15 mouse cellular contexts compared by ENCODE assay signal in the genomic region with DNA sequence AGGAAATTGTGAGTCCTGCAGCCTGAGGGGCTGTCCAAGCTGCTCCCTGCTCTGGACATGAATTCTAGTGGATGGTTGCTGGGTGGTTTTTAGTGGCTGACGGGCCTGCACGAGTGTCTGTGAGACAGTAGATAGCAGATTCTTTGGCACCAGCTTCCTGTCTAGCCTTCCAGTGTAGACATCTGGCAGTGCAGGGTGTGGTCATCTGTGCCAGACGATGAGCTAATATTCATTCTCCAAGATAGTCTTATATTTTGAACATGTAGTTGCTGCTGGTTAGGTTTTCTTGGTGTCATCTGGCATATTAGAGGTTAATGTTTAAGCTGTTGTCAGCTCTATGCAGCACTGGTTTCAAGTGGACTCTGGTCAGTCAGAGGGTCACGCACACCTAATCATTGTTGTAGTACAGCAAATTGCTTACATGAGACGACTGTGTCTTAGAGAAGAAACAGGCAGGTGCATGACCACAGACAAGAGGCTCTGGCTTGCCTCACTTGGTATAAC. TPM values are rescaled to one million over a fixed set of nuclear protein-coding genes. Genes with fewer than 3 reads are reported as not detected.
A peak's percentile ranks its signal among the peaks of the same experiment; 100 is the strongest.
DNase-seq lines count a peak whose midpoint lies in the region; ATAC-seq lines count a peak whose summit lies in the region.
"Had no signal": no experiment of that assay in that cellular context is flagged by ENCODE, and none has a peak within 500 bp of the region (broad histone marks: within the 10 kb centered on the region; RNA-seq: fewer than 3 reads in every experiment).

No protein-coding gene starts in this region.

- peak overlapping the region; percentile 76 for H3K27ac ChIP-seq in intestine, embryonic 16.5 days (ENCODE audit: low read length)
- H3K27ac ChIP-seq: embryonic facial prominence, embryonic 15.5 days; heart, embryonic 15.5 days had no signal

- intact Hi-C loops in heart, postnatal 10 days (cut with DNase I) = loop anchor here (5.0 kb wide), 1 partner anchor 77 kb away; a partner anchor contains a TSS
- intact Hi-C loops in heart, postnatal 25 days (cut with DNase I) = loop anchor here (5.0 kb wide), 1 partner anchor 72 kb away; no protein-coding TSS in a partner anchor
- intact Hi-C loops in left cerebral cortex, postnatal 25 days (cut with DNase I) = no loop called here

- ATAC-seq in intestine, embryonic 16.5 days = peak; percentile 81
- ATAC-seq: inflammation-experienced regulatory T-cells, adult 6 months had no signal

- peaks cover 43% of the 10 kb centered on the region for H3K4me1 ChIP-seq in intestine, embryonic 16.5 days (ENCODE audit: control insufficient read depth, insufficient read depth, low read length)

- no peak overlapping the region for H3K4me3 ChIP-seq in intestine, embryonic 16.5 days (ENCODE audit: low read length)
- H3K4me3 ChIP-seq: embryonic facial prominence, embryonic 15.5 days; heart, embryonic 15.5 days had no signal

- WGBS in intestine, embryonic 16.5 days = 61% methylated on average over 5 of the region's 5 CpGs

- no peaks in the 10 kb centered on the region for H3K27me3 ChIP-seq in intestine, embryonic 16.5 days (replicated peaks; ENCODE audit: control insufficient read depth, insufficient read depth, low read length)
- H3K27me3 ChIP-seq: embryonic facial prominence, embryonic 15.5 days; heart, embryonic 15.5 days had no signal

- H3K4me2 ChIP-seq in intestine, embryonic 16.5 days (ENCODE audit: low read depth, low read length) = no peak overlapping the region
- H3K4me2 ChIP-seq: embryonic facial prominence, embryonic 15.5 days; heart, embryonic 15.5 days had no signal

- H3K36me3 ChIP-seq in intestine, embryonic 16.5 days (ENCODE audit: control insufficient read depth, insufficient read depth, low read length) = peaks cover 21% of the 10 kb centered on the region

- peak; percentile 9 to 25 for DNase-seq in heart, postnatal 10 days
- DNase-seq in heart, postnatal 25 days (ENCODE audit: low spot score) = no peak
- peak; percentile 66 to 86 for DNase-seq in kidney, postnatal 36 days
- DNase-seq in spleen, postnatal 14 days (ENCODE audit: low spot score in 2 of 2) = peak; percentile 32 to 44
- DNase-seq in thymus, postnatal 36 days = no peak
- no peak for DNase-seq in left cerebral cortex, postnatal 25 days (ENCODE audit: low spot score in 2 of 2)
- no peak for DNase-seq in cerebellum, adult 11-12 months
- DNase-seq: cerebellum, postnatal 10 days; right cerebral cortex, adult 18-20 months had no signal

- H3K9me3 ChIP-seq in intestine, embryonic 16.5 days (ENCODE audit: control insufficient read depth, low read length) = no peaks in the 10 kb centered on the region
- H3K9me3 ChIP-seq: embryonic facial prominence, embryonic 15.5 days; heart, embryonic 15.5 days had no signal

- H3K9ac ChIP-seq in intestine, embryonic 16.5 days (ENCODE audit: low read depth, low read length) = peak overlapping the region; percentile 32; the same call in 1 of the 2 replicates
- H3K9ac ChIP-seq: embryonic facial prominence, embryonic 15.5 days; heart, embryonic 15.5 days had no signal

RNA-seq across cellular contexts. Expression of a gene that starts 40.7 kb away (rescaled TPM):
- total RNA-seq in heart, postnatal 10 days (2021) = not detected
- total RNA-seq in heart, postnatal 25 days (2021) = not detected
- 0.24 and 0.28 TPM in 2 replicates for polyA plus RNA-seq in intestine, embryonic 16.5 days (2015; fragmentation: Nextera tagmentation; extraction: Ambion mirVana)
- total RNA-seq in left cerebral cortex, postnatal 25 days (2021) = not detected
- total RNA-seq: adrenal gland, adult 18-20 months; left cerebral cortex, adult 8-10 months had no signal

RNA-seq across cellular contexts. Expression of a gene that starts 52.4 kb away (rescaled TPM):
- 10 to 100 TPM; 60.4 to 60.9 TPM for total RNA-seq in heart, postnatal 10 days (2021)
- total RNA-seq in heart, postnatal 25 days (2021) = 10 to 100 TPM; 48.9 to 56.1 TPM
- 89.4 and 103 TPM in 2 replicates for polyA plus RNA-seq in intestine, embryonic 16.5 days (2015; fragmentation: Nextera tagmentation; extraction: Ambion mirVana)
- total RNA-seq in left cerebral cortex, postnatal 25 days (2021) = 100 to 1,000 TPM; 194 to 208 TPM

Comparison
In these comparisons a context has a peak if more than half of its experiments do, and no peak if none do; other contexts are left out.
1. DNase-seq: peak in heart, postnatal 10 days (2 of 2), kidney, postnatal 36 days (2 of 2) and spleen, postnatal 14 days (2 of 2); none in heart, postnatal 25 days (single experiment), thymus, postnatal 36 days (0 of 2), left cerebral cortex, postnatal 25 days (0 of 2) and cerebellum, adult 11-12 months (single experiment).